Mouse (Mus musculus) hindbrain, postnatal 0 days (tissue): ENCODE measurements around the gene Gpr137c. TPM values are rescaled to one million over a fixed set of nuclear protein-coding genes. Genes with fewer than 3 reads are reported as not detected.

Experiments
- ATAC-seq: fragments of 200-750 bp; cut with Nextera tagmentation; 2 replicates; pipeline ENCODE4 v1.8.0; 2017; ENCODE audit warnings: mild to moderate bottlenecking, moderate TSS enrichment, moderate library complexity
- DNase-seq: peaks from one replicate; pipeline ENCODE4 v3.0.0-alpha.2; 2015; ENCODE audit warnings: low spot score
- H3K27ac ChIP-seq: fragments of 300-500 bp; sonication (generic); 2 replicates; pipeline ENCODE4 v1.5.1; 2014; ENCODE audit warnings: mild to moderate bottlenecking
- H3K27me3 ChIP-seq: fragments of 300-500 bp; sonication (generic); 2 replicates; pipeline ENCODE4 v1.6.1; 2014; ENCODE audit warnings: low read length, mixed read lengths; ENCODE audit not compliant: insufficient read depth
- H3K36me3 ChIP-seq: fragments of 300-500 bp; sonication (generic); 2 replicates; pipeline ENCODE4 v1.6.1; 2014; ENCODE audit warnings: low read length, mixed read lengths; ENCODE audit not compliant: insufficient read depth
- H3K4me1 ChIP-seq: fragments of 300-500 bp; sonication (generic); 2 replicates; pipeline ENCODE4 v1.6.1; 2014; ENCODE audit warnings: antibody characterized with exemption, low read length, mixed read lengths; ENCODE audit not compliant: insufficient read depth
- H3K4me2 ChIP-seq: fragments of 300-500 bp; sonication (generic); 2 replicates; pipeline ENCODE4 v1.6.1; 2014; ENCODE audit warnings: low read depth, mild to moderate bottlenecking, low read length, moderate library complexity, mixed read lengths
- H3K4me3 ChIP-seq: fragments of 300-500 bp; sonication (generic); 2 replicates; pipeline ENCODE4 v1.5.1; 2014; ENCODE audit warnings: low read length
- H3K9ac ChIP-seq: fragments of 300-500 bp; sonication (generic); replicated peaks from 2 replicates; pipeline ENCODE4 v1.6.1; 2014; ENCODE audit warnings: mild to moderate bottlenecking, low read length, moderate library complexity, mixed read lengths
- H3K9me3 ChIP-seq: fragments of 300-500 bp; sonication (generic); 2 replicates; pipeline ENCODE4 v1.6.1; 2016; ENCODE audit warnings: low read length, mixed read lengths
- CTCF ChIP-seq: IDR thresholded peaks from 2 replicates; pipeline ENCODE4 v1.5.1; 2016; ENCODE audit warnings: antibody characterized with exemption, control low read depth, low read depth
- WGBS: fragments of 180-500 bp; shearing (Covaris S2); extraction: QIAGEN DNeasy Blood & Tissue Kit; methylation state at CpG from one replicate; pipeline ENCODE4 v1.1.7; 2014; 5-methylcytosine and 5-hydroxymethylcytosine counted together
- polyA plus RNA-seq: library from polyadenylated mRNA; unstranded; fragments of >200 nt; fragmentation: Nextera tagmentation; extraction: Ambion mirVana; gene quantifications from 2 replicates; pipeline ENCODE4 v1.2.1, GENCODE M21; 2015
- total RNA-seq: library from RNA; depleted of rRNA; stranded (reverse); fragments of >200 nt; gene quantifications from 2 replicates; pipeline ENCODE4 v1.2.3, GENCODE M21; 2014

Gpr137c gene
- total and polyA plus RNA-seq, 2 experiments from 2014 or later, result 15.7 to 61.4 TPM

- Histone ChIP-seq H3K4me3 (no peak overlapping the region), H3K9ac (no peak overlapping the region), H3K4me2 (no peak overlapping the region), H3K9me3 (no peaks in the 10 kb centered on the region), H3K36me3 (no peaks in the 10 kb centered on the region), H3K27ac (no peak overlapping the region), H3K27me3 (no peaks in the 10 kb centered on the region), H3K4me1 (no peaks in the 10 kb centered on the region)
- no peak for ATAC-seq
- DNase-seq, result no peak
- no peak for TF ChIP-seq CTCF
- 80% methylated on average over 2 of the region's 2 CpGs for WGBS
Measured at GRCm38 (mm10) chr14:45190999-45191398, 28.5 kb upstream of the Gpr137c start.

GRCm38 (mm10) chr14:45200607-45201006 lies 18.9 kb upstream of the Gpr137c start:
- Histone ChIP-seq H3K4me3 (no peak overlapping the region), H3K27me3 (no peaks in the 10 kb centered on the region), H3K36me3 (peaks cover 12% of the 10 kb centered on the region; the same call in 1 of the 2 replicates), H3K27ac (no peak overlapping the region), H3K9ac (no peak overlapping the region), H3K4me1 (no peaks in the 10 kb centered on the region), H3K9me3 (no peaks in the 10 kb centered on the region), H3K4me2 (no peak overlapping the region)
- no peak for TF ChIP-seq CTCF
- no peak for ATAC-seq
- DNase-seq, result no peak

GRCm38 (mm10) chr14:45210683-45211082 lies 8.8 kb upstream of the Gpr137c start:
- ATAC-seq, result no peak
- WGBS, result 73% methylated on average over 4 of the region's 4 CpGs
- no peak for TF ChIP-seq CTCF

GRCm38 (mm10) chr14:45211431-45211830 lies 8.1 kb upstream of the Gpr137c start:
- Histone ChIP-seq H3K9me3 (no peaks in the 10 kb centered on the region), H3K4me3 (no peak overlapping the region), H3K9ac (no peak overlapping the region), H3K4me2 (no peak overlapping the region), H3K36me3 (peaks cover 4% of the 10 kb centered on the region; the same call in 1 of the 2 replicates), H3K4me1 (no peaks in the 10 kb centered on the region), H3K27ac (no peak overlapping the region), H3K27me3 (no peaks in the 10 kb centered on the region)
- WGBS, result 96% methylated on average over 1 of the region's 1 CpGs
- no peak for ATAC-seq
- no peak for TF ChIP-seq CTCF
- DNase-seq, result no peak

More at GRCm38 (mm10) chr14:45210683-45211082, 8.8 kb upstream of the Gpr137c start:
- Histone ChIP-seq H3K4me2 (no peak overlapping the region), H3K27ac (no peak overlapping the region), H3K36me3 (peaks cover 4% of the 10 kb centered on the region; the same call in 1 of the 2 replicates), H3K4me1 (no peaks in the 10 kb centered on the region), H3K4me3 (no peak overlapping the region), H3K9ac (no peak overlapping the region), H3K9me3 (no peaks in the 10 kb centered on the region), H3K27me3 (no peaks in the 10 kb centered on the region)
- DNase-seq, result no peak

- H3K4me3 ChIP-seq, result no peak overlapping the region
- no peaks in the 10 kb centered on the region for H3K27me3 ChIP-seq
- no peak overlapping the region for H3K27ac ChIP-seq
- no peaks in the 10 kb centered on the region for H3K9me3 ChIP-seq
- 97% methylated on average over 9 of the region's 9 CpGs for WGBS
- no peak overlapping the region for H3K4me2 ChIP-seq
- no peak for DNase-seq
- H3K9ac ChIP-seq, result no peak overlapping the region
- H3K4me1 ChIP-seq, result 0 out of 2 replicates have a peak, but pooled peaks cover 5% of the 10 kb centered on the region
- no peak for ATAC-seq
- TF ChIP-seq CTCF, result no peak
- H3K36me3 ChIP-seq, result no peaks in the 10 kb centered on the region
Measured at GRCm38 (mm10) chr14:45216711-45217340, 2.7 kb upstream of the Gpr137c start.

GRCm38 (mm10) chr14:45217693-45218092 lies 1.8 kb upstream of the Gpr137c start:
- ATAC-seq (no peak), DNase-seq (no peak)
- no peak for TF ChIP-seq CTCF
- Histone ChIP-seq H3K4me2 (peak overlapping the region; percentile 72), H3K9me3 (no peaks in the 10 kb centered on the region), H3K4me1 (0 out of 2 replicates have a peak, but pooled peaks cover 5% of the 10 kb centered on the region), H3K27me3 (no peaks in the 10 kb centered on the region), H3K36me3 (no peaks in the 10 kb centered on the region), H3K27ac (no peak overlapping the region), H3K4me3 (peak overlapping the region; percentile 77), H3K9ac (peak overlapping the region; percentile 79; the same call in 1 of the 2 replicates)
- WGBS, result 84% methylated on average over 4 of the region's 4 CpGs
